Mouse (Mus musculus): ENCODE results near the gene Abcg1. TPM values are rescaled to one million over a fixed set of nuclear protein-coding genes. Genes with fewer than 3 reads are reported as not detected.

Gene Abcg1
- polyA plus RNA-seq, 1 experiment, result 8.4 TPM

GRCm38 (mm10) chr17:31079078-31079840 lies 21.8 kb downstream of the Abcg1 start:
- Histone ChIP-seq H3K36me3 (ENCODE audit: control insufficient read depth, insufficient read depth, low read length, poor library complexity, severe bottlenecking) (no peaks in the 10 kb centered on the region), H3K27ac (ENCODE audit: insufficient read depth, low read length) (no peak overlapping the region), H3K4me3 (ENCODE audit: low read depth, low read length) (no peak overlapping the region), H3K9ac (ENCODE audit: low read depth, poor library complexity, severe bottlenecking) (no peak overlapping the region), H3K9me3 (replicated peaks; ENCODE audit: control insufficient read depth, insufficient read depth, low read length, poor library complexity, severe bottlenecking) (no peaks in the 10 kb centered on the region), H3K4me1 (ENCODE audit: control insufficient read depth, insufficient read depth, low read length) (peaks cover 11% of the 10 kb centered on the region), H3K27me3 (ENCODE audit: control insufficient read depth, insufficient read depth, low read length, poor library complexity, severe bottlenecking) (no peaks in the 10 kb centered on the region)
- TF ChIP-seq EP300 (IDR thresholded peaks at IDR 0.05; ENCODE audit: insufficient read depth, low read depth, low read length), result no peak
- no peak for TF ChIP-seq CTCF (IDR thresholded peaks at IDR 0.05; ENCODE audit: low read depth, low read length)
- TF ChIP-seq POLR2A (IDR thresholded peaks at IDR 0.05; ENCODE audit: insufficient read depth, low read length), result no peak

- no peak for TF ChIP-seq CTCF (IDR thresholded peaks at IDR 0.05; ENCODE audit: low read depth, low read length)
- no peak for TF ChIP-seq POLR2A (IDR thresholded peaks at IDR 0.05; ENCODE audit: insufficient read depth, low read length)
- no peak for TF ChIP-seq EP300 (IDR thresholded peaks at IDR 0.05; ENCODE audit: insufficient read depth, low read depth, low read length)
- Histone ChIP-seq H3K27me3 (ENCODE audit: control insufficient read depth, insufficient read depth, low read length, poor library complexity, severe bottlenecking) (no peaks in the 10 kb centered on the region), H3K4me1 (ENCODE audit: control insufficient read depth, insufficient read depth, low read length) (peaks cover 10% of the 10 kb centered on the region), H3K27ac (ENCODE audit: insufficient read depth, low read length) (no peak overlapping the region), H3K9ac (ENCODE audit: low read depth, poor library complexity, severe bottlenecking) (no peak overlapping the region), H3K36me3 (ENCODE audit: control insufficient read depth, insufficient read depth, low read length, poor library complexity, severe bottlenecking) (no peaks in the 10 kb centered on the region), H3K4me3 (ENCODE audit: low read depth, low read length) (no peak overlapping the region), H3K9me3 (replicated peaks; ENCODE audit: control insufficient read depth, insufficient read depth, low read length, poor library complexity, severe bottlenecking) (no peaks in the 10 kb centered on the region)
Observed at GRCm38 (mm10) chr17:31082296-31083078, 25.0 kb downstream of the Abcg1 start.

GRCm38 (mm10) chr17:31085519-31085918 lies 28.0 kb downstream of the Abcg1 start:
- H3K27ac ChIP-seq (ENCODE audit: insufficient read depth, low read length), result no peak overlapping the region
- no peaks in the 10 kb centered on the region for H3K27me3 ChIP-seq (ENCODE audit: control insufficient read depth, insufficient read depth, low read length, poor library complexity, severe bottlenecking)
- no peak overlapping the region for H3K4me3 ChIP-seq (ENCODE audit: low read depth, low read length)
- no peak for TF ChIP-seq CTCF (IDR thresholded peaks at IDR 0.05; ENCODE audit: low read depth, low read length)
- no peak for TF ChIP-seq EP300 (IDR thresholded peaks at IDR 0.05; ENCODE audit: insufficient read depth, low read depth, low read length)
- TF ChIP-seq POLR2A (IDR thresholded peaks at IDR 0.05; ENCODE audit: insufficient read depth, low read length), result no peak
- H3K4me1 ChIP-seq (ENCODE audit: control insufficient read depth, insufficient read depth, low read length), result peaks cover 4% of the 10 kb centered on the region
- no peaks in the 10 kb centered on the region for H3K9me3 ChIP-seq (replicated peaks; ENCODE audit: control insufficient read depth, insufficient read depth, low read length, poor library complexity, severe bottlenecking)
- H3K36me3 ChIP-seq (ENCODE audit: control insufficient read depth, insufficient read depth, low read length, poor library complexity, severe bottlenecking), result no peaks in the 10 kb centered on the region
- H3K9ac ChIP-seq (ENCODE audit: low read depth, poor library complexity, severe bottlenecking), result no peak overlapping the region

DNA sequence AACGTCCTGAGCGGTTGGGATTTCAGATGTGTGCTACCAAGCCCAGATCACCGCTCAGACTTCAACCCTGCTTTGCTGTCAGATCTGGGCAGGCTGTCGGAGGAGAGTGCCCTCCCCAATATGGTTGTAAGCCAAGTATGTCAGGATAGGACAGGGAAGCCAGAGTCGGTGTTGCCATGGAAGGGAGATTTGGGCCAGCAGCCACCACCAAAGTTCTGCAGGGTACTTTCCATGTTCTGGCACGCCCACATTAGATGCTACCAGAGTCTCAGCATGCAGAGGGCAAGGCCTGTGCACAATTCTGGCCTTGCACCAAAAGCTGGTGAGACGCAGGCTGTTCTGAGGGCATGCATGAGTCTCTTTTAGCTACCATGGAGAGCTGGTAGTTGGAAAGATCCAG lies 28.7 kb downstream of the Abcg1 start:
- H3K27ac ChIP-seq (ENCODE audit: insufficient read depth, low read length), result no peak overlapping the region
- H3K27me3 ChIP-seq (ENCODE audit: control insufficient read depth, insufficient read depth, low read length, poor library complexity, severe bottlenecking), result no peaks in the 10 kb centered on the region
- H3K4me1 ChIP-seq (ENCODE audit: control insufficient read depth, insufficient read depth, low read length), result peaks cover 4% of the 10 kb centered on the region
- H3K36me3 ChIP-seq (ENCODE audit: control insufficient read depth, insufficient read depth, low read length, poor library complexity, severe bottlenecking), result no peaks in the 10 kb centered on the region
- no peak for TF ChIP-seq POLR2A (IDR thresholded peaks at IDR 0.05; ENCODE audit: insufficient read depth, low read length)
- TF ChIP-seq EP300 (IDR thresholded peaks at IDR 0.05; ENCODE audit: insufficient read depth, low read depth, low read length), result no peak
- no peak for TF ChIP-seq CTCF (IDR thresholded peaks at IDR 0.05; ENCODE audit: low read depth, low read length)
- H3K9me3 ChIP-seq (replicated peaks; ENCODE audit: control insufficient read depth, insufficient read depth, low read length, poor library complexity, severe bottlenecking), result no peaks in the 10 kb centered on the region
- no peak overlapping the region for H3K9ac ChIP-seq (ENCODE audit: low read depth, poor library complexity, severe bottlenecking)
- no peak overlapping the region for H3K4me3 ChIP-seq (ENCODE audit: low read depth, low read length)

- no peak overlapping the region for H3K9ac ChIP-seq (ENCODE audit: low read depth, poor library complexity, severe bottlenecking)
- H3K4me3 ChIP-seq (ENCODE audit: low read depth, low read length), result no peak overlapping the region
- H3K27ac ChIP-seq (ENCODE audit: insufficient read depth, low read length), result no peak overlapping the region
- no peaks in the 10 kb centered on the region for H3K27me3 ChIP-seq (ENCODE audit: control insufficient read depth, insufficient read depth, low read length, poor library complexity, severe bottlenecking)
- TF ChIP-seq CTCF (IDR thresholded peaks at IDR 0.05; ENCODE audit: low read depth, low read length), result no peak
- TF ChIP-seq EP300 (IDR thresholded peaks at IDR 0.05; ENCODE audit: insufficient read depth, low read depth, low read length), result no peak
- TF ChIP-seq POLR2A (IDR thresholded peaks at IDR 0.05; ENCODE audit: insufficient read depth, low read length), result no peak
- H3K9me3 ChIP-seq (replicated peaks; ENCODE audit: control insufficient read depth, insufficient read depth, low read length, poor library complexity, severe bottlenecking), result no peaks in the 10 kb centered on the region
- no peaks in the 10 kb centered on the region for H3K36me3 ChIP-seq (ENCODE audit: control insufficient read depth, insufficient read depth, low read length, poor library complexity, severe bottlenecking)
- peaks cover 4% of the 10 kb centered on the region for H3K4me1 ChIP-seq (ENCODE audit: control insufficient read depth, insufficient read depth, low read length)
Observed at GRCm38 (mm10) chr17:31088711-31089110, 31.2 kb downstream of the Abcg1 start.

DNA sequence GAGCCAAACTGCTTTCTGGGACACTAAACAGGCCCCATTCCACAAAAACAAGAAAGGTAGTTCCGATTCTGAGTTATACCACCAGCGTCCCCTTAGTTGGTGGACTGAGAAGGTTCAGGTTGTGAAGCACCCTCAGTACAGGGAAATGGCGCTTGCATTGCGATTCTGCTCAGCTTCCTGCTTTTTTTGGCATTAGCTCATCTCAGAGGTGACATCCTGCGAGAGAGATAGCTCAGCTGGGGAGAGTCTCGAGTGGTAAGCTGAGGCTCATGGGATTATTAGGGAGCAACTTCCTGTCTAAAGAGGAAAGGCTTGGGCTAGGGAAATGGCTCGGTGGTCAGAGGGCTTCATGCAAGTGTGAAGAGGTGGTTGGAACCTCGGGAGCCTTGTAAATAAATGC lies 32.4 kb downstream of the Abcg1 start:
- TF ChIP-seq POLR2A (IDR thresholded peaks at IDR 0.05; ENCODE audit: insufficient read depth, low read length) (no peak), CTCF (IDR thresholded peaks at IDR 0.05; ENCODE audit: low read depth, low read length) (no peak), EP300 (IDR thresholded peaks at IDR 0.05; ENCODE audit: insufficient read depth, low read depth, low read length) (no peak)
- no peak overlapping the region for H3K9ac ChIP-seq (ENCODE audit: low read depth, poor library complexity, severe bottlenecking)
- H3K27me3 ChIP-seq (ENCODE audit: control insufficient read depth, insufficient read depth, low read length, poor library complexity, severe bottlenecking), result no peaks in the 10 kb centered on the region
- H3K9me3 ChIP-seq (replicated peaks; ENCODE audit: control insufficient read depth, insufficient read depth, low read length, poor library complexity, severe bottlenecking), result no peaks in the 10 kb centered on the region
- no peaks in the 10 kb centered on the region for H3K36me3 ChIP-seq (ENCODE audit: control insufficient read depth, insufficient read depth, low read length, poor library complexity, severe bottlenecking)
- no peak overlapping the region for H3K27ac ChIP-seq (ENCODE audit: insufficient read depth, low read length)
- H3K4me3 ChIP-seq (ENCODE audit: low read depth, low read length), result no peak overlapping the region
- H3K4me1 ChIP-seq (ENCODE audit: control insufficient read depth, insufficient read depth, low read length), result peaks cover 9% of the 10 kb centered on the region
